Mouse (Mus musculus): ENCODE measurements at regions not wholly inside any gene's neighbourhood (a gene's known extent, or its start where the extent isn't known, plus 50 kb on each side); places are given as distances from the start of the nearest gene placed in this dataset.

- DNase-seq (ENCODE audit: low read depth, low spot score): peak; percentile 70
Measured at GRCm38 (mm10) chr16:30460371-30460770, 54.6 kb upstream of the Atp13a3 start.

- no peak for DNase-seq (ENCODE audit: low read depth, low spot score)
Measured at GRCm38 (mm10) chr16:30457872-30458271, 52.1 kb upstream of the Atp13a3 start.

GRCm38 (mm10) chr16:30457335-30457734 lies 51.6 kb upstream of the Atp13a3 start:
- DNase-seq (ENCODE audit: low read depth, low spot score): no peak

GRCm38 (mm10) chr16:30456687-30457086 lies 50.9 kb upstream of the Atp13a3 start:
- DNase-seq (ENCODE audit: low read depth, low spot score): no peak

Measured in ZHBTc4 (cell line).